Comparison of ENCODE assay signal across 24 mouse cellular contexts in the genomic region with DNA sequence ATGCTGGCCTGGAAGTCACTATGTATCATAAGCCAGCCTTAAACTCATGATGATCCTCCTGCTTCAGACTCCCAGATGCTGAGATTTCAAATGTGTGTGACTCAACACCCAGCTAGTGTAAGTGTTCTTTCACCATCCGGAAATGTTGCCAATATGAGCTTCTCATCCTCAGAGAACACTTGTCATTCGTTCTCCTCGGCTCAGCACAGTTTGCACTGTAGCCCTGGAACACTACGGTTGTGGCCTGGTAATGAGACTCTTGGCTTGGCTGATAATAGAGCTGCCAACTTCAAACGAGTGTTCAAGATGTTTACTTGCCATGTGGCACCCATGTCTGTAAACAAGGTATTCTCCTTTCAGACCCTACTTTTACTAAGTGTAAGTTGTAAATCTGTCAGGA. TPM values are rescaled to one million over a fixed set of nuclear protein-coding genes. Genes with fewer than 3 reads are reported as not detected.
DNase-seq lines count a peak whose midpoint lies in the region; ATAC-seq and TF ChIP-seq lines count a peak whose summit lies in the region.
"Had no signal": no experiment of that assay in that cellular context is flagged by ENCODE, and none has a peak within 500 bp of the region (broad histone marks: within the 10 kb centered on the region; RNA-seq: fewer than 3 reads in every experiment).

No protein-coding gene starts in this region.

- ATAC-seq in midbrain, embryonic 11.5 days (ENCODE audit: low FRiP score) = no peak
- no peak for ATAC-seq in midbrain, embryonic 14.5 days (ENCODE audit: low FRiP score, low TSS enrichment)
- ATAC-seq: activated CD4-positive, CD25-positive, alpha-beta regulatory T cell, adult 4 months; forebrain, embryonic 16.5 days; hindbrain, embryonic 16.5 days; Patski had no signal

- H3K4me1 ChIP-seq in midbrain, embryonic 11.5 days (ENCODE audit: control insufficient read depth, insufficient read depth, low read length) = peaks cover 7% of the 10 kb centered on the region
- peaks cover 11% of the 10 kb centered on the region for H3K4me1 ChIP-seq in midbrain, embryonic 14.5 days (ENCODE audit: control insufficient read depth, insufficient read depth, low read length)
- H3K4me1 ChIP-seq: heart, embryonic 10.5 days had no signal

- no peak overlapping the region for H3K4me2 ChIP-seq in midbrain, embryonic 11.5 days
- H3K4me2 ChIP-seq in midbrain, embryonic 14.5 days (ENCODE audit: low read length) = no peak overlapping the region
- H3K4me2 ChIP-seq: embryonic facial prominence, embryonic 12.5 days; forebrain, embryonic 12.5 days; hindbrain, embryonic 12.5 days had no signal

- no peaks in the 10 kb centered on the region for H3K9me3 ChIP-seq in midbrain, embryonic 11.5 days (ENCODE audit: control insufficient read depth, low read length)
- H3K9me3 ChIP-seq in midbrain, embryonic 14.5 days (ENCODE audit: control insufficient read depth, low read length) = no peaks in the 10 kb centered on the region
- H3K9me3 ChIP-seq: embryonic facial prominence, embryonic 12.5 days; forebrain, embryonic 12.5 days; heart, embryonic 10.5 days; hindbrain, embryonic 12.5 days had no signal

- H3K4me3 ChIP-seq in layer of hippocampus, adult 2 months = no peak overlapping the region
- H3K4me3 ChIP-seq in midbrain, embryonic 11.5 days (ENCODE audit: low read depth, low read length) = no peak overlapping the region
- no peak overlapping the region for H3K4me3 ChIP-seq in midbrain, embryonic 14.5 days (replicated peaks; ENCODE audit: low read depth, low read length)
- H3K4me3 ChIP-seq: embryonic facial prominence, embryonic 12.5 days; forebrain, embryonic 12.5 days; heart, embryonic 10.5 days; hindbrain, embryonic 12.5 days had no signal

- TF ChIP-seq CTCF in layer of hippocampus, adult 2 months (conservative IDR thresholded peaks at IDR 0.05) = no peak

- 91% methylated on average over 5 of the region's 5 CpGs for WGBS in midbrain, embryonic 11.5 days
- 93% methylated on average over 5 of the region's 5 CpGs for WGBS in midbrain, embryonic 14.5 days

- DNase-seq in layer of hippocampus, adult 2 months (ENCODE audit: low spot score in 2 of 2) = no peak
- no peak for DNase-seq in layer of hippocampus, postnatal 25 days (ENCODE audit: extremely low spot score in 1 of 2, low spot score in 1 of 2)
- peak; percentile 66 for DNase-seq in midbrain, embryonic 11.5 days (ENCODE audit: low spot score, missing footprints)
- no peak for DNase-seq in midbrain, embryonic 14.5 days
- DNase-seq in gonadal fat pad, adult 2 months (ENCODE audit: low read depth) = peak; percentile 40
- no peak for DNase-seq in adrenal gland, adult (ENCODE audit: inconsistent age in 2 of 2, low spot score in 1 of 2)
- DNase-seq in cerebellum, adult 18-20 months = no peak
- DNase-seq: adrenal gland, adult 8-10 months; adrenal gland, postnatal 36 days; cerebellum, adult 8-10 months; cerebellum, postnatal 14 days; gastrocnemius, postnatal 25 days; heart, adult 18-20 months; heart, postnatal 10 days; heart, postnatal 4 days had no signal

- peak overlapping the region; percentile 51; the same call in 1 of the 2 replicates for H3K27ac ChIP-seq in layer of hippocampus, adult 2 months
- H3K27ac ChIP-seq in midbrain, embryonic 11.5 days (ENCODE audit: low read depth, low read length) = no peak overlapping the region
- no peak overlapping the region for H3K27ac ChIP-seq in midbrain, embryonic 14.5 days (replicated peaks; ENCODE audit: low read depth, low read length)
- H3K27ac ChIP-seq: embryonic facial prominence, embryonic 12.5 days; forebrain, embryonic 12.5 days; heart, embryonic 10.5 days; hindbrain, embryonic 12.5 days had no signal

- H3K36me3 ChIP-seq in midbrain, embryonic 11.5 days (ENCODE audit: control insufficient read depth, insufficient read depth, low read length) = peaks cover 16% of the 10 kb centered on the region
- H3K36me3 ChIP-seq in midbrain, embryonic 14.5 days (ENCODE audit: control insufficient read depth, insufficient read depth, low read length) = peaks cover 51% of the 10 kb centered on the region

- no peaks in the 10 kb centered on the region for H3K27me3 ChIP-seq in midbrain, embryonic 11.5 days (ENCODE audit: control insufficient read depth, insufficient read depth, low read length)
- H3K27me3 ChIP-seq in midbrain, embryonic 14.5 days (ENCODE audit: control insufficient read depth, insufficient read depth, low read length) = no peaks in the 10 kb centered on the region
- H3K27me3 ChIP-seq: CH12.LX; embryonic facial prominence, embryonic 12.5 days; forebrain, embryonic 12.5 days; hindbrain, embryonic 12.5 days; Patski had no signal

- H3K9ac ChIP-seq in midbrain, embryonic 11.5 days (ENCODE audit: low read length) = no peak overlapping the region
- no peak overlapping the region for H3K9ac ChIP-seq in midbrain, embryonic 14.5 days (replicated peaks; ENCODE audit: low read length)
- H3K9ac ChIP-seq: embryonic facial prominence, embryonic 12.5 days; forebrain, embryonic 12.5 days; hindbrain, embryonic 12.5 days had no signal

RNA-seq across cellular contexts. Expression of a gene that starts 3.9 kb away (rescaled TPM):
- 100 to 1,000 TPM; 127 TPM for total RNA-seq in layer of hippocampus, adult 2 months (2021)
- 100 to 1,000 TPM; 127 to 138 TPM for total RNA-seq in layer of hippocampus, postnatal 25 days (2021)
- polyA plus RNA-seq in midbrain, embryonic 11.5 days (2014; fragmentation: Nextera tagmentation; extraction: Ambion mirVana) = 182 and 208 TPM in 2 replicates
- 155 and 182 TPM in 2 replicates for polyA plus RNA-seq in midbrain, embryonic 14.5 days (2014; fragmentation: Nextera tagmentation; extraction: Ambion mirVana)
- 30.7 and 33.1 TPM in 2 replicates for polyA plus RNA-seq in gonadal fat pad, adult 2 months (2012; rRNA removed)

RNA-seq across cellular contexts. Expression of a gene that starts 4.1 kb away (rescaled TPM):
- total RNA-seq in layer of hippocampus, adult 2 months (2021) = 10 to 100 TPM; 30.4 to 30.6 TPM
- total RNA-seq in layer of hippocampus, postnatal 25 days (2021) = 10 to 100 TPM; 30.7 to 32.9 TPM
- polyA plus RNA-seq in midbrain, embryonic 11.5 days (2014; fragmentation: Nextera tagmentation; extraction: Ambion mirVana) = 140 and 143 TPM in 2 replicates
- 77.0 and 77.5 TPM in 2 replicates for polyA plus RNA-seq in midbrain, embryonic 14.5 days (2014; fragmentation: Nextera tagmentation; extraction: Ambion mirVana)
- 13.8 and 15.0 TPM in 2 replicates for polyA plus RNA-seq in gonadal fat pad, adult 2 months (2012; rRNA removed)

Comparison
In these comparisons a context has a peak if more than half of its experiments do, and no peak if none do; other contexts are left out.
1. DNase-seq: peak in midbrain, embryonic 11.5 days (single experiment) and gonadal fat pad, adult 2 months (single experiment); none in layer of hippocampus, adult 2 months (0 of 2), layer of hippocampus, postnatal 25 days (0 of 2), midbrain, embryonic 14.5 days (single experiment), adrenal gland, adult (0 of 2) and cerebellum, adult 18-20 months (0 of 2).